Mouse (Mus musculus) erythroblast, embryonic 14.5 days (primary cell): Measurements from ENCODE around the gene BC035044. TPM values are rescaled to one million over a fixed set of nuclear protein-coding genes. Genes with fewer than 3 reads are reported as not detected.
"Not testable (repeated sequence)": the region's sequence is repeated elsewhere in the genome, so short reads cannot be mapped to it uniquely, and the experiment has no call there.

Experiments used
- H3K27me3 ChIP-seq: 2 replicates; pipeline ENCODE4 v1.6.1; 2012; ENCODE audit warnings: inconsistent platforms; ENCODE audit not compliant: control insufficient read depth
- H3K36me3 ChIP-seq: 2 replicates; pipeline ENCODE4 v1.6.1; 2012; ENCODE audit warnings: mild to moderate bottlenecking, inconsistent platforms; ENCODE audit not compliant: control insufficient read depth
- H3K4me1 ChIP-seq: 2 replicates; pipeline ENCODE4 v1.6.1; 2012; ENCODE audit warnings: inconsistent platforms; ENCODE audit not compliant: control insufficient read depth
- H3K4me3 ChIP-seq: replicated peaks from 2 replicates; pipeline ENCODE3; 2012; ENCODE audit warnings: moderate library complexity, mild to moderate bottlenecking, inconsistent platforms
- H3K9me3 ChIP-seq: 2 replicates; pipeline ENCODE4 v1.6.1; 2012; ENCODE audit warnings: low read length, inconsistent platforms, mixed read lengths; ENCODE audit not compliant: control insufficient read depth
- GATA1 ChIP-seq: IDR thresholded peaks from 2 replicates; pipeline ENCODE4 v1.6.1; 2012; ENCODE audit warnings: low read length, inconsistent platforms, mixed read lengths
- TAL1 ChIP-seq: IDR thresholded peaks from 3 replicates; pipeline ENCODE4 v1.6.1; 2012; ENCODE audit warnings: low read length, inconsistent platforms, mixed read lengths
- polyA plus RNA-seq: library from polyadenylated mRNA; stranded (reverse); fragments of >175 nt; gene quantifications from 2 replicates; pipeline ENCODE4 v1.2.3, GENCODE M21; 2012

The BC035044 gene
- polyA plus RNA-seq, 1 experiment: not detected

DNA sequence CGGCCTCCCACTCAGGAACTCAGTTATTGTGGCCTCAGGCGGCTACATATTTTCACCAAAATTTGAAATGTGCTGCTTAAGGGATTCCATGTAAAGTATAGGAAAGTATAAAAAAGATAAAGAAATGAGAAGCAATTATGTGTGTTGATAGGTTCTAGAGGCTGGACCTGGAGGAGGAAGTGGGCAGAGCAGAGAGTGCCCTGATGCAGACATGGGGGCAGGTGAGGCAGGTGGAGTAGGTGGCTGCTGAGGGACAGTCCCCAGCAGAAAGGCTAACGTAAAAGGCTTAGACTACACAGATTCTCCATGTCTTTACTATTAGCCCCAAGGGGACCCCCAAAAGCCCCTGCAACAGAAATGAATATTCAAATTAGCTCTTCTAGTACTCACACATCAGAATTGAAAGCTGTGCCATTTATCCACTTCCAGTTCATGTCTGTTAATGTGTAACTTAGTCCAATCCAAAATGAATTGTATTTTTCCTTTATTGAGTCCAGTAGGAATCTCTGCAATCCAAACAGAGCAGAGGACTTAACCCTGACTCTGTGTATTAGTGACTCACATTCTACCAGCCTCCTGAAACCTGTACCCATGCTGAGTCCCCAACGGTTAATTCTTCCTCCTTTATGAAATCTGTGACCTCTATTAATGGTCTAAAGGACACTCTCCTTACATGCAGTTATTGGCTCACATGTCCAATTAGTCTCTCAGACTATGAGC is 72.7 kb downstream of the BC035044 start:
- H3K4me3 ChIP-seq: no peak overlapping the region
- no peaks in the 10 kb centered on the region for H3K4me1 ChIP-seq
- no peaks in the 10 kb centered on the region for H3K27me3 ChIP-seq
- TF ChIP-seq TAL1 (no peak), GATA1 (no peak)
- H3K36me3 ChIP-seq: no peaks in the 10 kb centered on the region
- H3K9me3 ChIP-seq: no peaks in the 10 kb centered on the region

DNA sequence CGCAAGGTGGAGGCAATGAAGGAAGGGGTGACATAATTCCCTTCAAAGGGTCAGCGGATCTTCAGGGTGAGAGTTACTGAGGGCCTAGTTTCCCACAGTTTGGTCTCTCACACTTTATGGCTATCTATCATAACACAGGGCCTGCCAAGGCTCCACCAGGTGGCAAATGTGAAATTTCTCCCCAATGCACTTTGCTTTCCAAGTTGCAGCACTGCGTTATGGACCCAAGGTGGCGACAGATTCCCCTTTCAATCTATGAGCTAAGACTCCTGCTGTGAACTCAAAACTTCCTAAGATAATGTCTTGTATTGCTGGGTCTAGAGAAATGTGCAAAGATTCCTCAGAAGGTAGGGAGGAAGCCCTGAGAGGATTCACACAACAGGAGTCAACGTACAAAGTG is 82.4 kb downstream of the BC035044 start:
- no peak for TF ChIP-seq GATA1
- TF ChIP-seq TAL1: no peak
- Histone ChIP-seq H3K36me3 (no peaks in the 10 kb centered on the region), H3K27me3 (no peaks in the 10 kb centered on the region), H3K4me1 (peaks cover under 1% of the 10 kb centered on the region), H3K4me3 (no peak overlapping the region), H3K9me3 (no peaks in the 10 kb centered on the region)

DNA sequence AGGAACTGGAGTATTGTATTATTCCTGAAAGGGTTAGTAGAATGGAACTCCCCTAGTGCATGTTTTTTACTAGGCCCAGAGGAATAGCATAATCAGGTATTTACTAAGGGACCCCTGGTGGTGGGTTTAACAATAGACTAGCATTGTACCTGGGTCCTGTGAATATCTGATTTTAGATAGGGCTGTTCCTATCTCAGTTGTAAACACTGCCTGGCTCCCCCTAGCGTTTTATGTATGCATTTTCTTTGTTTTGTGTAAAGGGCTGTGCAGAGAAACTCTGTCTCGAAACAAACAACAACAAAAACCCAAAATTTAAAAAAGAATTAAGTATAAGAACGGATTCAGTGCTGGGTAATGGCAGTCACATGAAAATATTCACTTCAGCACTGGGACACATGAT is 83.9 kb downstream of the BC035044 start:
- TF ChIP-seq GATA1: no peak
- TF ChIP-seq TAL1: no peak
- no peaks in the 10 kb centered on the region for H3K36me3 ChIP-seq

DNA sequence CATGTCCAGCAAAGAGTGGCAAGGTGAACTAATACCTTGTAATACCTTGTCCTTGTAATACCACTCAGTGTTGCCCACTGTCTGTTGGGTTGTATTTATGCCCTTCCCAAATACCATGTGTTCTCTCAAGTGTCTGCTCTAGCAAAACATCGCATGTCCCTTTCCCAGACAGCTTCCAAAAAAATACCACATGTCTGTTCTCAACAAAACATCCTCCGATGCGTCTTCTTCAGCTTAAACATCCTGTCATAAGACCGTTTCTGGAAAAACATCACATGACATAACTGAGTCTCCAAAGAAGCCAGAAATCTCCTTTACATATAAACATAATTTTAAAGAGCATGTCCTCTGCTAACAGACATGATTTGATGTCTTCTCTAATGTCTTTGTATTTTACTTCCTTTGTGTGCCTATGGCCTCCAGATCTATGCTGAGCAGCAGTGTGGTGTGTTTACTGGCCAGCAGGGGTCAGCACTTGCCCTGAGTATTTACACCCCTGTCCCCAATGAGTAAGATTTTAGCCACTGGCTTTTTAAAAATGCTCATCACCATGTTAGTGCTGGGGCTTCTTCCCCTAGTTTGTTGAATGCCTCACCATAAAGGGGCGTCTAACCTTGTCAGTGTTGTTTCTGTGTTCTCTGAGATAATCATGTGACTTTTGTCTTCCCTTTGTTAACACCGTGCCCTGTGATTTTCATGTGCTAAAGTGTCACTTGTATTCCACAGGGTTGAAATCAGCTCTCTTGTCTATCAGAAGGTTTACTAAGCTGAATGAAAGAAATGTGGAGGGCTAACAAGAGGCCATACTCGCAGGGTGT is 85.9 kb downstream of the BC035044 start:
- not testable (repeated sequence) for H3K4me3 ChIP-seq, H3K27me3 ChIP-seq, H3K36me3 ChIP-seq, H3K9me3 ChIP-seq
- H3K4me1 ChIP-seq: peaks cover 14% of the 10 kb centered on the region

More for the DNA sequence above, 83.9 kb downstream of the BC035044 start:
- H3K9me3 ChIP-seq: no peaks in the 10 kb centered on the region
- H3K4me3 ChIP-seq: no peak overlapping the region
- H3K4me1 ChIP-seq: peaks cover 13% of the 10 kb centered on the region
- no peaks in the 10 kb centered on the region for H3K27me3 ChIP-seq

DNA sequence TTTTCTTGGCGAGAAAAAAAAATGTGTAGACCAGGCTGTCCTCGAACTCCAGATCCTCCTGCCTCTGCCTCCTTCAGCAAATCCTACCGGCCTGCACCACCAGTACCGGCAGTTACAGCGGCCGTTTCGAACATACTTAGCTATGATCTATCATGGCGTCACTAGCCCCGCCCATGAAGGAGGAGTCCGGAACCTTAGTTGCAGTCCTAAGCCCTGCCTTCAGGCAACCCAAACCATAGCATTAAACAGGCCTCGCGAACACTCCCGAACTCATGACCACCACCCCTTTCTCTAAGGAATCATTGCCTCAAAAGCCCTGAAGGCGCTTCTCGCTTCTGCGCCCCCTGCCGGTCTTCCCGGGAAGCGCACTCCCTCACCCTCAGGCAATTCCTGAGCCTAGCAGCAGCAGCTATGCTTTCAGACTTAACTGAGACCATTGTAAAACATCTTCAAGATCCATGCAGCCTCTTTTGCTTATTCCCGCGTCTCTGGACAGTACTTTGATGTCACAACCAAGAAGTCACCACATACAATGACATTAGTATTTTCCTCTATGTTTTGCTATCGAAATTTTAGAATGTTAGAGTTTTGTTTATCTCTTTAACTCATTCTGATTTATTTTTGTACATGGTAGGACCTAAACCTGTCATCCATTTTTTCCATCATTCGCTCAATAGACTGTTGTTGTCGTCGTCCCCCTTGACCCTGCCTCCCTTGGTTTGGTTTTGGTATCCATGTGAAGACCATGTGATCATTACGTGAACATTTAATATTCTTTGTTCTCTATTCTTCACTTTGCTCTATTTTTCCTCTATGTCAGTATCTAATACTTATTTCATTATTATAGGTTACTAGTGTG is 87.7 kb downstream of the BC035044 start:
- TF ChIP-seq GATA1 (no peak), TAL1 (no peak)
- no peaks in the 10 kb centered on the region for H3K36me3 ChIP-seq
- peaks cover 26% of the 10 kb centered on the region for H3K4me1 ChIP-seq
- peak overlapping the region; percentile 64 for H3K4me3 ChIP-seq
- H3K27me3 ChIP-seq: no peaks in the 10 kb centered on the region
- H3K9me3 ChIP-seq: no peaks in the 10 kb centered on the region

DNA sequence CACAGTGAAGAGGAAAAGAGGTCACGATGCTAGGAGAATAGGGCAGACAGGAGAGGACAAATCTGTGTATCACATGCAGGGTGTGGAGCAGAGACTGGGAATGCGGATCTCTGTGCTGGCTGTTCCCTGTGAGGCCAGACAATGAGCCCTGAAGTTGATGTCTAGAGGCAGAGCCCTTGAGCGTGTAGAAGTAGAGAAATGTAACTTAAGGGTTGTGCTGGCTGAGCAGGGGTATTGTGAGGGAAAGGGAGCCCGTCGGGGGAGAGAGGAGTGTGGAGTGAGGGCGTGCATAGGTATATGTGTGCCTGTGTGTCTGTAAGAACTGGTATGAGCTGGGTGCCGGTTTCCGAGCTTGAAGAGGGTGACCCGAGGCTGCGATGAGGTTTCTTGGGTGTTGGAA is 88.4 kb downstream of the BC035044 start:
- Histone ChIP-seq H3K36me3 (no peaks in the 10 kb centered on the region), H3K9me3 (no peaks in the 10 kb centered on the region), H3K4me3 (peak overlapping the region; percentile 64), H3K27me3 (no peaks in the 10 kb centered on the region), H3K4me1 (peaks cover 33% of the 10 kb centered on the region)
- TF ChIP-seq TAL1 (no peak), GATA1 (no peak)

DNA sequence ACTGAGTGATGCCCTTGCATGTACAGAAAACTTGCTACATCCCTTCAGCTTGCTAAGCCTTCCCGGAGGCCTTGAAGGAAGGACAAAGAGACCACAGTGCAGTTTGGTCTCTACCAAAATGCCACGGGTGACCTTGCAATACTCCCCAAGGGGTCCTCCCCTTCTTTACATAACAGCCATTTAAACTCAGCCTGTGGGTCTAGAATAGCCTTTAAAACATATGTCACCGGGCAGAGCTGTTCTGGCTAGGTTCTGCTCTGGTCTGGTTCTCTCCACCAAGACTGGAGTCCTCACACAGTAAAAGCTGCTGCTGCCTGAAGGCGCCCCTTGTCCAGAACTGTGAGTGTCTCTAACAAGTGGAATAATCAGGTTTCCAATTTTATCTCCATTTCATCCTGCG is 90.2 kb downstream of the BC035044 start:
- peaks cover 34% of the 10 kb centered on the region for H3K4me1 ChIP-seq
- H3K9me3 ChIP-seq, H3K27me3 ChIP-seq, H3K36me3 ChIP-seq, H3K4me3 ChIP-seq: not testable (repeated sequence)

DNA sequence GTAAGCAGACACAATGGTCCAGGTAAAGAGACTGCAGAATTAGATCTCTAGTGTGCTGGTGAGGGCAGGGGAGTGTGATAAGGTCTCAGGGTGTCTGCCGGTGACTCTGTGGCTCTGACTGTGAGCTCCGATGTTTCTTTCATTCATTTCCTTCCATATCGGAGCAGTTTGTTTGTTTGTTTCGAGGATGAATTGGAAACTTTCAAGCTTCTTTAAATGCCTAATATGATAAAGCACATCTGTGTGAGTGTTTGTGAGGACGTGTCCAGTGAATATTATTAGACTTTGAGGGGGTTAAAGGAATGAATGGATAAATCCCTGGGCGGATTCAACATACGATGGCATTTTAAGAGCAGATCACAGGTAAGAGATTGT is 91.0 kb downstream of the BC035044 start:
- Histone ChIP-seq H3K4me1 (peaks cover 34% of the 10 kb centered on the region), H3K4me3 (peak overlapping the region; percentile 74), H3K9me3 (no peaks in the 10 kb centered on the region), H3K36me3 (no peaks in the 10 kb centered on the region), H3K27me3 (no peaks in the 10 kb centered on the region)
- no peak for TF ChIP-seq TAL1
- no peak for TF ChIP-seq GATA1

DNA sequence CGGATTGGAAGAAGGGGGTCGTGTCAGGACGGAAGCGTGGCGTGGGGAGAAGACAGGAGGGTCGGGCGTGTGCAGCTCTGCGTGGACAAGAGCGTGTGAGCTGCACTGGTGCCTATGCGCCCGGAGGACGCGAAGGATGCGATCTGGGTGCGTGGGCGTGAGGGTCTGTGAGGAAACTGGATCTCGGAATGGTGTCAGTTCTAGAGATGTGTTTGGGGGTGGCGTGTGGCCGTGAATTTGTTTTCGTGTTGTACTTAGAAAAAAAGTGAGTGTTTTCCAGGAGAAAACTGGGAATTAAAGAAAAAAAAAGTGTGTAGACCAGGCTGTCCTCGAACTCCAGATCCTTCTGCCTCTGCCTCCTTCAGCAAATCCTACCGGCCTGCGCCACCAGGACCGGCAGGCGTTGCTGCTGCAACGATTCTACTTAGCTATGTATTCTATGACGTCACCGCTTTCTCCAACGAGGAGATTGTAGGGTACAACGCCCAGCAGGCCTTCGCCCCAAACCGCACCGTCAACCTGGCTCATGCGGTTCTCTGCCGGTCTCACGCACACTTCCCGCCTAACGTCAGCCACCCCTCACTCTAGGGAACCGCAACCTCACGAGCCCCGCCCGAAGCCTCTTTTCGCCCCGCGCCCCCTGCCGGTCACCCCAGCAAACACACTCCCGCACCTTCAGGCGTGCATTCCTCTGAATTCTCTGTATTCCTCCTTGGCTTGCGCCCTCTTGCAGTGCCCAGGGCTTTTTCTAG is 91.6 kb downstream of the BC035044 start:
- H3K4me1 ChIP-seq: peaks cover 34% of the 10 kb centered on the region
- not testable (repeated sequence) for H3K9me3 ChIP-seq, H3K27me3 ChIP-seq, H3K36me3 ChIP-seq
- peak overlapping the region; percentile 74 for H3K4me3 ChIP-seq

Other genes with a start within 250 kb of the BC035044 start
- gene Clec2h, start 228.7 kb downstream of the BC035044 start, polyA plus RNA-seq: not detected in 2 replicates
- not detected in 2 replicates for gene Klrb1, start 168.1 kb downstream of the BC035044 start, polyA plus RNA-seq
- not detected in 2 replicates for gene Klrb1c, start 101.9 kb downstream of the BC035044 start, polyA plus RNA-seq
- not detected in 2 replicates for gene Gm44511, start 64.8 kb downstream of the BC035044 start, polyA plus RNA-seq
- 0.02 TPM in 1 of 2 replicates, not detected in the other for gene Klrb1b, start 64.8 kb downstream of the BC035044 start, polyA plus RNA-seq
- gene Clec2i, start 3.5 kb downstream of the BC035044 start, polyA plus RNA-seq: not detected in 2 replicates
- gene Clec2g, start 43.3 kb upstream of the BC035044 start, polyA plus RNA-seq: not detected in 2 replicates
- gene Klrb1f, start 154.8 kb upstream of the BC035044 start, polyA plus RNA-seq: not detected in 2 replicates
- not detected in 2 replicates for gene Clec2e, start 209.8 kb upstream of the BC035044 start, polyA plus RNA-seq